Mouse (Mus musculus) adrenal gland, postnatal 10 days (tissue): ENCODE measurements around the gene 1110008L16Rik. TPM values are rescaled to one million over a fixed set of nuclear protein-coding genes. Genes with fewer than 3 reads are reported as not detected.
"Not testable (repeated sequence)": the region's sequence is repeated elsewhere in the genome, so short reads cannot be mapped to it uniquely, and the experiment has no call there.

ENCODE experiments used
- DNase-seq: peaks from one replicate; pipeline ENCODE4 v3.0.0; 2021; ENCODE audit warnings: mixed read lengths
- total RNA-seq, 2 experiments: library from RNA; stranded (reverse); gene quantifications; 2 replicates each; pipeline ENCODE4 v1.2.3; 2021

Gene 1110008L16Rik
- total RNA-seq, 2 experiments from 2014 or later = 15.5 to 16.8 TPM

- DNase-seq = no peak
Measured at GRCm38 (mm10) chr12:55392733-55393577, 93.6 kb downstream of the 1110008L16Rik start.

- DNase-seq = not testable (repeated sequence)
Measured at GRCm38 (mm10) chr12:55395601-55396000, 96.2 kb downstream of the 1110008L16Rik start.

GRCm38 (mm10) chr12:55396536-55396935 is 97.2 kb downstream of the 1110008L16Rik start:
- no peak for DNase-seq

GRCm38 (mm10) chr12:55397544-55398239 is 98.3 kb downstream of the 1110008L16Rik start:
- no peak for DNase-seq

GRCm38 (mm10) chr12:55398240-55399127 is 99.1 kb downstream of the 1110008L16Rik start:
- peak; percentile 95 for DNase-seq

- DNase-seq = no peak
Measured at GRCm38 (mm10) chr12:55399128-55399677, 99.8 kb downstream of the 1110008L16Rik start.

GRCm38 (mm10) chr12:55407888-55408287 is 108.5 kb downstream of the 1110008L16Rik start:
- DNase-seq = no peak

- DNase-seq = no peak
Measured at GRCm38 (mm10) chr12:55415255-55415654, 115.9 kb downstream of the 1110008L16Rik start.

- DNase-seq = peak; percentile 40
Measured at GRCm38 (mm10) chr12:55415762-55416161, 116.4 kb downstream of the 1110008L16Rik start.

- DNase-seq = no peak
Measured at GRCm38 (mm10) chr12:55420220-55420619, 120.8 kb downstream of the 1110008L16Rik start.

GRCm38 (mm10) chr12:55422057-55422456 is 122.7 kb downstream of the 1110008L16Rik start:
- DNase-seq = no peak

GRCm38 (mm10) chr12:55426300-55426699 is 126.9 kb downstream of the 1110008L16Rik start:
- DNase-seq = no peak

- no peak for DNase-seq
Measured at GRCm38 (mm10) chr12:55429201-55429600, 129.8 kb downstream of the 1110008L16Rik start.

GRCm38 (mm10) chr12:55429956-55430355 is 130.6 kb downstream of the 1110008L16Rik start:
- no peak for DNase-seq

Other genes with a start within 250 kb of the 1110008L16Rik start
- gene 2700097O09Rik, start 219.5 kb upstream of the 1110008L16Rik start, total RNA-seq = 10 to 100 TPM in 1 of 2 experiments, 1 to 10 TPM in 1; 8.9 to 11.3 TPM
- 100 to 1,000 TPM; 110 to 121 TPM for gene Srp54a, start 219.3 kb upstream of the 1110008L16Rik start, total RNA-seq
- gene Fam177a, start 175.1 kb upstream of the 1110008L16Rik start, total RNA-seq = 10 to 100 TPM in 1 of 2 experiments, 1 to 10 TPM in 1; 5.1 to 12.8 TPM
- 10 to 100 TPM; 61.5 to 78.7 TPM for gene Srp54b, start 144.5 kb upstream of the 1110008L16Rik start, total RNA-seq
- 1 to 10 TPM in 1 of 2 experiments, not detected in 1; 7.9 TPM for gene 1700047I17Rik2, start 100.0 kb upstream of the 1110008L16Rik start, total RNA-seq
- gene Srp54c, start 69.4 kb upstream of the 1110008L16Rik start, total RNA-seq = 10 to 100 TPM; 33.4 to 40.0 TPM
- gene Ppp2r3c, start 3.4 kb downstream of the 1110008L16Rik start, total RNA-seq = 10 to 100 TPM; 11.7 to 11.8 TPM
- gene Psma6, start 84.6 kb downstream of the 1110008L16Rik start, total RNA-seq = 100 to 1,000 TPM; 236 to 251 TPM
- gene Nfkbia, start 193.1 kb downstream of the 1110008L16Rik start, total RNA-seq = 10 to 100 TPM; 83.4 to 91.1 TPM